ENCODE assay signal across 18 mouse cellular contexts in the genomic region with DNA sequence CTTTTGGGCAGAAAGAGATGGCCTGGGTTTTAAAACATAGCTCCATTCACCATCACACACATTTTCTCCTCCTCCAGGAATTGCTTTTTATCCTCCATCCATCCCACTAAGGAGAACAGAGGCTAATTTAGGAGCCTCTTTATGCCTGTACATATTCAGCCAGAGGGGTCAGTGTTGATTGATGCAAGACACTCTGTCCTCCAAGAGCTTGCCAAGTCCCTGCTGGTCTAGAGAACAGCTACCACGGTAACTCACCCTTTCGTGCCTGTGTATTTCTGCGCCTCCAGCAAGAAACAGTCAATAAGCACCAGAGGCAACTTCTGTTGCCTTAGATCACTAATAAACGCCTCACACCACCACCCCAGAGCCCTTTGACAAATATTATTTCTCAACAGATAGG.
DNase-seq lines count a peak whose midpoint lies in the region; ATAC-seq and TF ChIP-seq lines count a peak whose summit lies in the region.
"Had no signal": no experiment of that assay in that cellular context is flagged by ENCODE, and none has a peak within 500 bp of the region (broad histone marks: within the 10 kb centered on the region; RNA-seq: fewer than 3 reads in every experiment).

No protein-coding gene starts in this region.

- no peak overlapping the region for H3K4me3 ChIP-seq in kidney, postnatal 0 days (replicated peaks; ENCODE audit: low read depth, low read length)
- no peak overlapping the region for H3K4me3 ChIP-seq in kidney, adult 2 months (ENCODE audit: insufficient read depth, low read depth, low read length)
- no peak overlapping the region for H3K4me3 ChIP-seq in lung, embryonic 16.5 days (ENCODE audit: low read length)
- H3K4me3 ChIP-seq: embryonic facial prominence, embryonic 15.5 days; heart, embryonic 12.5 days; intestine, embryonic 15.5 days; liver, embryonic 15.5 days had no signal

- DNase-seq in heart, postnatal 14 days: peak; percentile 18 to 29
- DNase-seq in heart, postnatal 36 days: no peak
- DNase-seq in kidney, postnatal 0 days (ENCODE audit: low spot score): no peak
- no peak for DNase-seq in kidney, adult 2 months
- peak; percentile 22 for DNase-seq in lung, postnatal 14 days
- DNase-seq: adrenal gland, postnatal 25 days; cerebellum, adult 8-10 months; embryo, embryonic 11 days; gastrocnemius, postnatal 25 days; right cerebral cortex, postnatal 25 days; thymus, postnatal 14 days had no signal

- intact Hi-C loops in heart, postnatal 14 days (cut with DNase I): no loop called here
- intact Hi-C loops in heart, postnatal 36 days (cut with DNase I): no loop called here

- ATAC-seq in kidney, postnatal 0 days (replicated peaks; ENCODE audit: low FRiP score, low read depth): no peak
- peak; percentile 61; the same call in 1 of the 2 replicates for ATAC-seq in lung, embryonic 16.5 days (ENCODE audit: low read depth)
- ATAC-seq in activated CD4-positive, CD25-positive, alpha-beta regulatory T cell, adult 4 months: no peak
- ATAC-seq: intestine, embryonic 15.5 days; Patski had no signal

- no peaks in the 10 kb centered on the region for H3K36me3 ChIP-seq in kidney, postnatal 0 days (ENCODE audit: insufficient read depth, low read length)
- H3K36me3 ChIP-seq in kidney, adult 2 months (ENCODE audit: control insufficient read depth, insufficient read depth, low read length): no peaks in the 10 kb centered on the region
- no peaks in the 10 kb centered on the region for H3K36me3 ChIP-seq in lung, embryonic 16.5 days (ENCODE audit: control insufficient read depth, insufficient read depth, low read length)
- H3K36me3 ChIP-seq: embryonic facial prominence, embryonic 15.5 days; heart, embryonic 12.5 days; intestine, embryonic 15.5 days; liver, embryonic 15.5 days had no signal

- peak; percentile 14; the same call in 1 of the 2 replicates for TF ChIP-seq CTCF in kidney, postnatal 0 days (IDR thresholded peaks at IDR 0.05; ENCODE audit: low read depth)
- no peak for TF ChIP-seq CTCF in kidney, adult 2 months (conservative IDR thresholded peaks at IDR 0.05; ENCODE audit: insufficient read depth, insufficient read length, low read depth, low read length)

- no peaks in the 10 kb centered on the region for H3K4me1 ChIP-seq in kidney, postnatal 0 days (replicated peaks; ENCODE audit: insufficient read depth, low read length)
- H3K4me1 ChIP-seq in kidney, adult 2 months (ENCODE audit: control insufficient read depth, insufficient read depth, low read length): no peaks in the 10 kb centered on the region
- no peaks in the 10 kb centered on the region; the same call in 1 of the 2 replicates for H3K4me1 ChIP-seq in lung, embryonic 16.5 days (replicated peaks; ENCODE audit: control insufficient read depth, insufficient read depth, low read length)
- H3K4me1 ChIP-seq: embryonic facial prominence, embryonic 15.5 days; liver, embryonic 15.5 days had no signal

- no peak for TF ChIP-seq POLR2A in kidney, adult 2 months (IDR thresholded peaks at IDR 0.05; ENCODE audit: low read depth, low read length)

- H3K9ac ChIP-seq in kidney, postnatal 0 days (ENCODE audit: low read depth, low read length): no peak overlapping the region
- no peak overlapping the region for H3K9ac ChIP-seq in lung, embryonic 16.5 days (ENCODE audit: low read length)
- H3K9ac ChIP-seq: embryonic facial prominence, embryonic 15.5 days; heart, embryonic 12.5 days; intestine, embryonic 15.5 days; liver, embryonic 15.5 days had no signal

- no peak overlapping the region for H3K27ac ChIP-seq in kidney, postnatal 0 days
- no peak overlapping the region for H3K27ac ChIP-seq in kidney, adult 2 months (ENCODE audit: insufficient read depth, low read depth, low read length)
- H3K27ac ChIP-seq in lung, embryonic 16.5 days (ENCODE audit: low read length): no peak overlapping the region
- H3K27ac ChIP-seq: embryonic facial prominence, embryonic 15.5 days; intestine, embryonic 15.5 days; liver, embryonic 15.5 days had no signal

- H3K4me2 ChIP-seq in kidney, postnatal 0 days (ENCODE audit: low read length): no peak overlapping the region
- H3K4me2 ChIP-seq in lung, embryonic 16.5 days (ENCODE audit: low read depth, low read length): no peak overlapping the region
- H3K4me2 ChIP-seq: embryonic facial prominence, embryonic 15.5 days; heart, embryonic 12.5 days; intestine, embryonic 15.5 days; liver, embryonic 15.5 days had no signal

- H3K9me3 ChIP-seq in kidney, postnatal 0 days (replicated peaks; ENCODE audit: low read length): no peaks in the 10 kb centered on the region
- no peaks in the 10 kb centered on the region for H3K9me3 ChIP-seq in lung, embryonic 16.5 days (ENCODE audit: control insufficient read depth, low read length)
- H3K9me3 ChIP-seq: embryonic facial prominence, embryonic 15.5 days; heart, embryonic 12.5 days; intestine, embryonic 15.5 days; liver, embryonic 15.5 days had no signal

- H3K27me3 ChIP-seq in kidney, postnatal 0 days (ENCODE audit: insufficient read depth, low read length): no peaks in the 10 kb centered on the region
- H3K27me3 ChIP-seq in kidney, adult 2 months (replicated peaks; ENCODE audit: control insufficient read depth, insufficient read depth, low read length): no peaks in the 10 kb centered on the region
- H3K27me3 ChIP-seq in lung, embryonic 16.5 days (ENCODE audit: control insufficient read depth, insufficient read depth, low read depth, low read length): no peaks in the 10 kb centered on the region
- H3K27me3 ChIP-seq: embryonic facial prominence, embryonic 15.5 days; heart, embryonic 12.5 days; intestine, embryonic 15.5 days; liver, embryonic 15.5 days had no signal

- 57% methylated on average over 4 of the region's 4 CpGs for WGBS in kidney, postnatal 0 days
- WGBS in kidney, adult 2 months: 56% methylated on average over 4 of the region's 4 CpGs
- WGBS in lung, embryonic 16.5 days: 45% methylated on average over 4 of the region's 4 CpGs

Comparison
In these comparisons a context has a peak if more than half of its experiments do, and no peak if none do; other contexts are left out.
1. DNase-seq: peak in heart, postnatal 14 days (2 of 2) and lung, postnatal 14 days (single experiment); none in heart, postnatal 36 days (0 of 2), kidney, postnatal 0 days (single experiment) and kidney, adult 2 months (single experiment).